Mouse (Mus musculus) liver, embryonic 18 days (tissue): ENCODE data around the gene Klra10. TPM values are rescaled to one million over a fixed set of nuclear protein-coding genes. Genes with fewer than 3 reads are reported as not detected.

Experiments used
- polyA plus RNA-seq: library from polyadenylated mRNA; depleted of rRNA; stranded (reverse); fragments of >200 nt; gene quantifications from 2 replicates; pipeline ENCODE4 v1.2.3, GENCODE M21; 2012; rRNA removed

Gene Klra10
- not detected in 2 replicates for polyA plus RNA-seq

GRCm38 (mm10) chr6:130281828-130282227 is at the start of gene Klra10:
TSS of gene Klra10 (minus strand) at chr6:130281928.

GRCm38 (mm10) chr6:130233222-130233621 is 48.5 kb downstream of the Klra10 start, which contains the start of gene Klra7:
TSS of gene Klra7 (minus strand) at chr6:130233322.

Other genes starting within 250 kb of the Klra10 start
- not detected in 2 replicates for gene Klra4, start 214.7 kb downstream of the Klra10 start, polyA plus RNA-seq
- not detected in 2 replicates for gene Klra8, start 152.0 kb downstream of the Klra10 start, polyA plus RNA-seq
- not detected in 2 replicates for gene Klra9, start 88.8 kb downstream of the Klra10 start, polyA plus RNA-seq
- gene Klra7, start 48.6 kb downstream of the Klra10 start, polyA plus RNA-seq = not detected in 2 replicates
- gene Klra3, start 55.6 kb upstream of the Klra10 start, polyA plus RNA-seq = not detected in 2 replicates
- gene Klra1, start 104.9 kb upstream of the Klra10 start, polyA plus RNA-seq = 0.02 and 0.07 TPM in 2 replicates